Mouse (Mus musculus): Measurements from ENCODE around the gene Cxadr. TPM values are rescaled to one million over a fixed set of nuclear protein-coding genes. Genes with fewer than 3 reads are reported as not detected.

Cxadr gene
- total and polyA plus RNA-seq, 2 experiments from 2014 or later: 23.3 to 37.1 TPM

GRCm38 (mm10) chr16:78316849-78317248 is 15.6 kb downstream of the Cxadr start:
- DNase-seq (ENCODE audit: low spot score) (peak; percentile 68), ATAC-seq (ENCODE audit: insufficient read depth, low read depth) (peak; percentile 61)
- Histone ChIP-seq H3K4me2 (ENCODE audit: low read depth, low read length) (no peak overlapping the region), H3K27ac (ENCODE audit: low read depth) (no peak overlapping the region), H3K9ac (replicated peaks; ENCODE audit: low read depth, low read length) (no peak overlapping the region), H3K4me3 (ENCODE audit: low read depth, low read length) (no peak overlapping the region), H3K9me3 (replicated peaks; ENCODE audit: control insufficient read depth, low read length) (no peaks in the 10 kb centered on the region), H3K36me3 (replicated peaks; ENCODE audit: control insufficient read depth, insufficient read depth, low read length) (no peaks in the 10 kb centered on the region), H3K4me1 (ENCODE audit: control insufficient read depth, insufficient read depth) (peaks cover 28% of the 10 kb centered on the region), H3K27me3 (ENCODE audit: control insufficient read depth, insufficient read depth, low read length) (no peaks in the 10 kb centered on the region)
- peak; percentile 89 for TF ChIP-seq CTCF (IDR thresholded peaks at IDR 0.05; ENCODE audit: low read depth)
- TF ChIP-seq EP300 (IDR thresholded peaks at IDR 0.05; ENCODE audit: low read depth): no peak
- 70% methylated on average over 9 of the region's 9 CpGs for WGBS

DNA sequence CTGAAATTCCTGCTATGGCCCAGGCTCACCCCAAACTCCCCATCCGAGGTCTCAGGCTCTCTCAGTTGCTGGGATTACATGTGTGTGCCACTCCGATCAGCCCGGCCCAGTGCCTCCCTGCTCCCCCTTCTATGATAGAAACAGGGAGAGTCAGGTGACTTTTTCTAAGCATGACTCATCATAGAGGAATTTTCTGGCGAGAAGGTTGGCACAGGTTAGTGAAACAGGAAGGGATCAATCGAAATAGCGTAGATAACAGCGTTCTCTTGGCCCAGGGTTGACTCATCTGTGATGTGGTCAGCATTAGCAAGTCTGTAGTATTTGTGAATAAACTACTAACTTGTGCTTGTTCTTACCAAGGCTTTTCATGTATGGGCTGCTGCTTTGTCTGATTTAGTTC is 16.7 kb downstream of the Cxadr start:
- WGBS: 7% methylated on average over 7 of the region's 7 CpGs
- Histone ChIP-seq H3K4me2 (ENCODE audit: low read depth, low read length) (peak overlapping the region; percentile 35; the same call in 1 of the 2 replicates), H3K36me3 (replicated peaks; ENCODE audit: control insufficient read depth, insufficient read depth, low read length) (no peaks in the 10 kb centered on the region), H3K9ac (replicated peaks; ENCODE audit: low read depth, low read length) (0 out of 2 replicates have a peak overlapping the region, but pooled peaks have one; percentile 21), H3K4me3 (ENCODE audit: low read depth, low read length) (no peak overlapping the region), H3K27ac (ENCODE audit: low read depth) (peak overlapping the region; percentile 35; the same call in 1 of the 2 replicates), H3K27me3 (ENCODE audit: control insufficient read depth, insufficient read depth, low read length) (no peaks in the 10 kb centered on the region), H3K9me3 (replicated peaks; ENCODE audit: control insufficient read depth, low read length) (no peaks in the 10 kb centered on the region), H3K4me1 (ENCODE audit: control insufficient read depth, insufficient read depth) (peaks cover 29% of the 10 kb centered on the region)
- TF ChIP-seq CTCF (IDR thresholded peaks at IDR 0.05; ENCODE audit: low read depth) (no peak), EP300 (IDR thresholded peaks at IDR 0.05; ENCODE audit: low read depth) (no peak)
- ATAC-seq (ENCODE audit: insufficient read depth, low read depth): peak; percentile 63
- DNase-seq (ENCODE audit: low spot score): peak; percentile 67

DNA sequence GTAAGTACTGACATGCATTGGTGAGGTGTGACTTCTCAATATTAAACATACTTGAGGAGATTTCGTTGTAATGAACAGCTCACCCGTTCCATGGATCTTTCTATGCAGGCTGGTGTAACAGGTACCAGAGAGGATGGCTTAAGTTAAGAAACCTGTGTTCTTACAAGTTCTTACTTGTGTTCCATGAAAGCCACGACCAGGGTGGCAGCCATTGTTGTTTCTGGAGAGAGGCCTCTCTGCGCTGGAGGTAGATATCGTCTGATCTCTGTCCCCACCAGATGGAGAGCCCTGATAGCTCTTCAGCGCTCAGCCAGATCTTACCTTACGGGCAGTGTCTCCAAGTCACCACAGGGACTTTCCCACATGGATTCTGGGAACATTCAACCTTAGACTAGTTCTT is 18.4 kb downstream of the Cxadr start:
- no peak overlapping the region for H3K27ac ChIP-seq (ENCODE audit: low read depth)
- H3K9me3 ChIP-seq (replicated peaks; ENCODE audit: control insufficient read depth, low read length): no peaks in the 10 kb centered on the region
- TF ChIP-seq CTCF (IDR thresholded peaks at IDR 0.05; ENCODE audit: low read depth): no peak
- TF ChIP-seq EP300 (IDR thresholded peaks at IDR 0.05; ENCODE audit: low read depth): no peak
- 79% methylated on average over 7 of the region's 7 CpGs for WGBS
- DNase-seq (ENCODE audit: low spot score): no peak
- H3K9ac ChIP-seq (replicated peaks; ENCODE audit: low read depth, low read length): no peak overlapping the region
- H3K27me3 ChIP-seq (ENCODE audit: control insufficient read depth, insufficient read depth, low read length): no peaks in the 10 kb centered on the region
- H3K4me2 ChIP-seq (ENCODE audit: low read depth, low read length): no peak overlapping the region
- peaks cover 17% of the 10 kb centered on the region; the same call in 1 of the 2 replicates for H3K4me1 ChIP-seq (ENCODE audit: control insufficient read depth, insufficient read depth)
- no peaks in the 10 kb centered on the region for H3K36me3 ChIP-seq (replicated peaks; ENCODE audit: control insufficient read depth, insufficient read depth, low read length)
- no peak overlapping the region for H3K4me3 ChIP-seq (ENCODE audit: low read depth, low read length)
- no peak for ATAC-seq (ENCODE audit: insufficient read depth, low read depth)

- DNase-seq (ENCODE audit: low spot score) (no peak), ATAC-seq (ENCODE audit: insufficient read depth, low read depth) (no peak)
- Histone ChIP-seq H3K4me1 (ENCODE audit: control insufficient read depth, insufficient read depth) (peaks cover 17% of the 10 kb centered on the region; the same call in 1 of the 2 replicates), H3K4me2 (ENCODE audit: low read depth, low read length) (peak overlapping the region; percentile 8; the same call in 1 of the 2 replicates), H3K27ac (ENCODE audit: low read depth) (no peak overlapping the region), H3K9me3 (replicated peaks; ENCODE audit: control insufficient read depth, low read length) (no peaks in the 10 kb centered on the region), H3K4me3 (ENCODE audit: low read depth, low read length) (no peak overlapping the region), H3K27me3 (ENCODE audit: control insufficient read depth, insufficient read depth, low read length) (no peaks in the 10 kb centered on the region), H3K36me3 (replicated peaks; ENCODE audit: control insufficient read depth, insufficient read depth, low read length) (0 out of 2 replicates have a peak, but pooled peaks cover 3% of the 10 kb centered on the region), H3K9ac (replicated peaks; ENCODE audit: low read depth, low read length) (no peak overlapping the region)
- no peak for TF ChIP-seq CTCF (IDR thresholded peaks at IDR 0.05; ENCODE audit: low read depth)
- no peak for TF ChIP-seq EP300 (IDR thresholded peaks at IDR 0.05; ENCODE audit: low read depth)
- 17% methylated on average over 7 of the region's 7 CpGs for WGBS
Observed at GRCm38 (mm10) chr16:78321559-78321958, 20.3 kb downstream of the Cxadr start.

DNA sequence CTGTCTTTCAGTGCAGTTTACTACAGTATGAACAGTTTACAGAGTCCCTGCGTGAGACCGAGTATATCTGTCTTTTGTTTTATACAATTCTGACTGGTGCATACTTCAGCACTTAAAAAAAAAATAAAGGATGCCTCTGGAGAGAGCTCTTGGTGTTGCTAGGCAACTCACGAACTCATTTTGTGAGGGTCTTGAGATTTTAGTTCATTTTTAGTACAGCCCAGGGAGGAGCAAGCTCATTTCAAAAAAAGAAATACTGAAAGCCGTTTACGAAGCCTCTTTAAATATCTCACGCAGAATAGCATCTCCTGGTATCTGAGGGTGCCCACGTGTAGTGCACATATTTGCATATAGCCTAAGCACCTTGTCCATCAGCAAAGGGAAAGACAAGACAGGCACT is 20.9 kb downstream of the Cxadr start:
- no peak for DNase-seq (ENCODE audit: low spot score)
- H3K36me3 ChIP-seq (replicated peaks; ENCODE audit: control insufficient read depth, insufficient read depth, low read length): 0 out of 2 replicates have a peak, but pooled peaks cover 3% of the 10 kb centered on the region
- WGBS: 23% methylated on average over 7 of the region's 7 CpGs
- H3K27me3 ChIP-seq (ENCODE audit: control insufficient read depth, insufficient read depth, low read length): no peaks in the 10 kb centered on the region
- no peak for TF ChIP-seq CTCF (IDR thresholded peaks at IDR 0.05; ENCODE audit: low read depth)
- no peak for TF ChIP-seq EP300 (IDR thresholded peaks at IDR 0.05; ENCODE audit: low read depth)
- no peak for ATAC-seq (ENCODE audit: insufficient read depth, low read depth)
- peak overlapping the region; percentile 8; the same call in 1 of the 2 replicates for H3K4me2 ChIP-seq (ENCODE audit: low read depth, low read length)
- H3K27ac ChIP-seq (ENCODE audit: low read depth): no peak overlapping the region
- H3K4me3 ChIP-seq (ENCODE audit: low read depth, low read length): no peak overlapping the region
- H3K9ac ChIP-seq (replicated peaks; ENCODE audit: low read depth, low read length): no peak overlapping the region
- H3K4me1 ChIP-seq (ENCODE audit: control insufficient read depth, insufficient read depth): peaks cover 17% of the 10 kb centered on the region; the same call in 1 of the 2 replicates
- H3K9me3 ChIP-seq (replicated peaks; ENCODE audit: control insufficient read depth, low read length): no peaks in the 10 kb centered on the region

Data from heart, postnatal 0 days (tissue).